In the genomic region with DNA sequence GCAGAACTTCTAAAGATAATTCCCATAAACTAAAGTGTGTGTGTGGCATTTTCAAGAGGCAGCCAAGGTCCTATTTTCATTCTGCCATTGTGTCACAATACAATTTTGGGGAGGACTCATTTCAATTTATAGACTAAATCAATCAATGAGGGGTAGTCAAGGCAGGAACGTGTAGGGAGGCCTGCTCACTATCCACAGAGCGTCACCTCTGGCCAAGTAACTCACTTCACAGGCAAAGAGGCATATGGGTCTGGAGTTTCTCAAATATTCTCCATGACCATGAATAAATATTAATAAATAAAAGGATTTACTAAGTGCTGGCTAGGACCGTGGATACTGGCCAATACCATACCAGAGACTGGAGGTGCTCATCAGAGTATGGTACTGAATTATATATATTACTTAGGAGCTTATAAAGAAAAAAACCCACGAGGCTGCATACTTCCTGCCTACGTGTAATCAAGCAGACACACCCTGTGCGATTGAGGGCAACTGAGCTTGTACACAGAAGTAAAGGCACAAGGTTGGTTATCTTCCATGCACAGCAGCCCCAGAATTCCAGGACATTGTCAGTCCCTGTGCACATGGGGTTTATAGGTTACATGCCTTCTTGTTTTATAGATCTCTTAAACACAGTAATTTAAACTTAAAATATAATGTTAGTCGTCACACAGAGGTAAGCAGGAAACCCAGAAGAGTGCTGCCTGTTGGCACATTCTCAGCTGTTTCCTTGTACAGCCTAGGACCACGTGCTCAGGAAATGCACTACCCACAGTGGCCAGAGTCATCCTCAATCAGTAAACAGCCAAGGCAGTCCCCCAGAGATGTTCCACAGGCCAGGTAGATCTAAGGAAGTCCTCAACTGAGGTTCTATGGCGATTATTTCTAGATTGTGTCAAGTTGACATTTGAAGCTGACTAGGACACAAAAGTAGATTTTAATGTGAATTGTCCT, we compare ENCODE assay signal across 9 mouse cellular contexts.
A peak's percentile ranks its signal among the peaks of the same experiment; 100 is the strongest.
DNase-seq lines count a peak whose midpoint lies in the region; ATAC-seq lines count a peak whose summit lies in the region.
"Had no signal": no experiment of that assay in that cellular context is flagged by ENCODE, and none has a peak within 500 bp of the region (broad histone marks: within the 10 kb centered on the region; RNA-seq: fewer than 3 reads in every experiment).

No protein-coding gene starts in this region.

- peaks cover 85% of the 10 kb centered on the region for H3K4me1 ChIP-seq in liver, embryonic 13.5 days (replicated peaks)
- peaks cover 8% of the 10 kb centered on the region; the same call in 1 of the 2 replicates for H3K4me1 ChIP-seq in midbrain, embryonic 10.5 days
- H3K4me1 ChIP-seq: embryonic facial prominence, embryonic 13.5 days had no signal

- peak overlapping the region; percentile 47 for H3K4me2 ChIP-seq in liver, embryonic 13.5 days
- H3K4me2 ChIP-seq: embryonic facial prominence, embryonic 13.5 days had no signal

- peak; percentile 95 for ATAC-seq in activated CD4-positive, CD25-positive, alpha-beta regulatory T cell, adult 4 months
- peak; percentile 96 for ATAC-seq in liver, embryonic 13.5 days (ENCODE audit: low read depth)

- H3K9me3 ChIP-seq in liver, embryonic 13.5 days (replicated peaks), result no peaks in the 10 kb centered on the region
- H3K9me3 ChIP-seq in midbrain, embryonic 10.5 days (replicated peaks), result no peaks in the 10 kb centered on the region
- H3K9me3 ChIP-seq: embryonic facial prominence, embryonic 13.5 days had no signal

- peaks cover 17% of the 10 kb centered on the region for H3K36me3 ChIP-seq in liver, embryonic 13.5 days
- H3K36me3 ChIP-seq in splenic B cell, adult 2 months (ENCODE audit: control insufficient read depth, insufficient read depth, low read length, poor library complexity, severe bottlenecking), result no peaks in the 10 kb centered on the region
- peaks cover 11% of the 10 kb centered on the region; the same call in 1 of the 2 replicates for H3K36me3 ChIP-seq in midbrain, embryonic 10.5 days

- H3K9ac ChIP-seq in liver, embryonic 13.5 days, result peak overlapping the region; percentile 40; the same call in 1 of the 2 replicates
- H3K9ac ChIP-seq: embryonic facial prominence, embryonic 13.5 days had no signal

- peak; percentile 19 to 45 for DNase-seq in CD8-positive naive resting alpha-beta T cell, adult 2 months (ENCODE audit: low read depth in 2 of 2, low spot score in 2 of 2)
- peak; percentile 79 for DNase-seq in liver, embryonic 13.5 days
- DNase-seq in splenic B cell, adult 2 months (ENCODE audit: low read depth, low spot score), result peak; percentile 30
- no peak for DNase-seq in midbrain, embryonic 10.5 days (ENCODE audit: low spot score)
- no peak for DNase-seq in layer of hippocampus, postnatal 36 days
- no peak for DNase-seq in ovary, postnatal 10 days (ENCODE audit: low spot score)
- DNase-seq: adrenal gland, adult 2 months had no signal

- H3K27me3 ChIP-seq in liver, embryonic 13.5 days, result no peaks in the 10 kb centered on the region
- no peaks in the 10 kb centered on the region for H3K27me3 ChIP-seq in splenic B cell, adult 2 months (ENCODE audit: control insufficient read depth, insufficient read depth, low read length, poor library complexity, severe bottlenecking)
- no peaks in the 10 kb centered on the region for H3K27me3 ChIP-seq in midbrain, embryonic 10.5 days (ENCODE audit: low read depth, poor library complexity, severe bottlenecking)
- H3K27me3 ChIP-seq: embryonic facial prominence, embryonic 13.5 days had no signal

- no peak overlapping the region for H3K4me3 ChIP-seq in liver, embryonic 13.5 days (replicated peaks)
- no peak overlapping the region for H3K4me3 ChIP-seq in midbrain, embryonic 10.5 days
- H3K4me3 ChIP-seq: embryonic facial prominence, embryonic 13.5 days had no signal

- WGBS in liver, embryonic 13.5 days (ENCODE audit: insufficient replicate concordance), result 20% methylated on average over 9 of the region's 9 CpGs
- 90% methylated on average over 9 of the region's 9 CpGs for WGBS in midbrain, embryonic 10.5 days

- peak overlapping the region; percentile 93 for H3K27ac ChIP-seq in liver, embryonic 13.5 days
- H3K27ac ChIP-seq in midbrain, embryonic 10.5 days (replicated peaks), result no peak overlapping the region
- H3K27ac ChIP-seq: embryonic facial prominence, embryonic 13.5 days had no signal

Comparison
In these comparisons a context has a peak if more than half of its experiments do, and no peak if none do; other contexts are left out.
1. DNase-seq: peak in CD8-positive naive resting alpha-beta T cell, adult 2 months (2 of 2), liver, embryonic 13.5 days (single experiment) and splenic B cell, adult 2 months (single experiment); none in midbrain, embryonic 10.5 days (single experiment), layer of hippocampus, postnatal 36 days (0 of 2) and ovary, postnatal 10 days (single experiment).